Mouse (Mus musculus): Measurements from ENCODE around the gene Ube2n.

GRCm38 (mm10) chr10:95561616-95562015 lies 46.7 kb downstream of the Ube2n start:
- TF ChIP-seq GATA1 (IDR thresholded peaks at IDR 0.05; ENCODE audit: borderline replicate concordance, low read length) (no peak), FLI1 (IDR thresholded peaks at IDR 0.05; ENCODE audit: low read length) (no peak)
